Mouse (Mus musculus): ENCODE results near the gene Mcm5. TPM values are rescaled to one million over a fixed set of nuclear protein-coding genes. Genes with fewer than 3 reads are reported as not detected.

Mcm5 gene
- polyA plus RNA-seq, 1 experiment from 2014 or later, result 103 TPM

- Histone ChIP-seq H3K9me3 (replicated peaks) (no peaks in the 10 kb centered on the region), H3K27ac (ENCODE audit: poor library complexity, severe bottlenecking) (no peak overlapping the region), H3K4me2 (no peak overlapping the region), H3K36me3 (no peaks in the 10 kb centered on the region), H3K4me3 (no peak overlapping the region), H3K9ac (no peak overlapping the region), H3K4me1 (replicated peaks) (peaks cover 12% of the 10 kb centered on the region; the same call in 1 of the 2 replicates), H3K27me3 (replicated peaks) (no peaks in the 10 kb centered on the region; the same call in 1 of the 2 replicates)
- WGBS, result 80% methylated on average over 9 of the region's 9 CpGs
- no peak for ATAC-seq (ENCODE audit: insufficient number of reproducible peaks, low FRiP score)
Observed at GRCm38 (mm10) chr8:75081364-75082040, 27.9 kb upstream of the Mcm5 start.

DNA sequence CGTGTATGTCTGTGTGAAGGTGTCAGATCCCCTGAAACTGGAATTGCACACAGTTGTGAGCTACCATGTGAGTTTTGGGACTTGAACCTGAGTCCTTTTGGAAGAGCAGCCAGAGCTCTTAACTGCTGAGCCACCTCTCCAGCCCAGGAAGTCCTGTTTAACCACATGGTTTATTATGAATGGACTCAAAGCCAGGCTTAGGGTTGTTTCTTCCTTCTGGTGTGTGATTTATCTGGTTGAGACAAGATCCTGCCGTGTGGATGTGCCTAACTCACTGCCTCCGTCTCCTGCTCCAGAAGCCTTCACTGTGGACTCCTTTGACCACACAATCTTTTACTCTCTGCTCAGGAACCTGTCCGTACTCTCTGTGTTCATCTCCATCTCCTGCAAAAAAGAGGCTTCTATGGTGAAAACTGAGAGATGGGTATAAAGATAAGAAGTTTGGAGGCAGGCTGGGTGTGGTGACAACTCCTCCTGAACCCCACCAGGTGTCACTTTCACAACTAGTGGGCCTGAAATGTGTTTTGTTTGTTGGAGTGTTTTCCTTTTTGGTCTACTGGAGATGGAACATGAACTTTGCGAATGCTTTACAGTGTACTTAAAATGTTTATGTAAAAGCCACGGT is 27.1 kb upstream of the Mcm5 start:
- H3K4me1 ChIP-seq (replicated peaks), result peaks cover 12% of the 10 kb centered on the region; the same call in 1 of the 2 replicates
- no peaks in the 10 kb centered on the region; the same call in 1 of the 2 replicates for H3K27me3 ChIP-seq (replicated peaks)
- H3K36me3 ChIP-seq, result no peaks in the 10 kb centered on the region
- no peak overlapping the region for H3K4me2 ChIP-seq
- WGBS, result 68% methylated on average over 6 of the region's 6 CpGs
- H3K9ac ChIP-seq, result no peak overlapping the region
- no peak overlapping the region for H3K27ac ChIP-seq (ENCODE audit: poor library complexity, severe bottlenecking)
- H3K4me3 ChIP-seq, result no peak overlapping the region
- ATAC-seq (ENCODE audit: insufficient number of reproducible peaks, low FRiP score), result no peak
- H3K9me3 ChIP-seq (replicated peaks), result no peaks in the 10 kb centered on the region

- 0 out of 2 replicates have a peak overlapping the region, but pooled peaks have one; percentile 37 for H3K9ac ChIP-seq
- H3K4me2 ChIP-seq, result peak overlapping the region; percentile 69
- no peaks in the 10 kb centered on the region for H3K9me3 ChIP-seq (replicated peaks)
- WGBS, result 3% methylated on average over 17 of the region's 17 CpGs
- peak overlapping the region; percentile 45 for H3K4me3 ChIP-seq
- no peaks in the 10 kb centered on the region; the same call in 1 of the 2 replicates for H3K27me3 ChIP-seq (replicated peaks)
- H3K27ac ChIP-seq (ENCODE audit: poor library complexity, severe bottlenecking), result peak overlapping the region; percentile 28; the same call in 1 of the 2 replicates
- ATAC-seq (ENCODE audit: insufficient number of reproducible peaks, low FRiP score), result peak; percentile 96
- no peaks in the 10 kb centered on the region for H3K36me3 ChIP-seq
- peaks cover 14% of the 10 kb centered on the region for H3K4me1 ChIP-seq (replicated peaks)
Observed at GRCm38 (mm10) chr8:75083846-75084245, 25.5 kb upstream of the Mcm5 start.

- no peaks in the 10 kb centered on the region for H3K9me3 ChIP-seq (replicated peaks)
- no peaks in the 10 kb centered on the region for H3K36me3 ChIP-seq
- WGBS, result 52% methylated on average over 3 of the region's 3 CpGs
- no peak overlapping the region for H3K9ac ChIP-seq
- H3K27me3 ChIP-seq (replicated peaks), result no peaks in the 10 kb centered on the region; the same call in 1 of the 2 replicates
- H3K4me3 ChIP-seq, result no peak overlapping the region
- peaks cover 21% of the 10 kb centered on the region for H3K4me1 ChIP-seq (replicated peaks)
- ATAC-seq (ENCODE audit: insufficient number of reproducible peaks, low FRiP score), result no peak
- peak overlapping the region; percentile 36; the same call in 1 of the 2 replicates for H3K27ac ChIP-seq (ENCODE audit: poor library complexity, severe bottlenecking)
- peak overlapping the region; percentile 69; the same call in 1 of the 2 replicates for H3K4me2 ChIP-seq
Observed at GRCm38 (mm10) chr8:75084382-75085064, 24.8 kb upstream of the Mcm5 start.

DNA sequence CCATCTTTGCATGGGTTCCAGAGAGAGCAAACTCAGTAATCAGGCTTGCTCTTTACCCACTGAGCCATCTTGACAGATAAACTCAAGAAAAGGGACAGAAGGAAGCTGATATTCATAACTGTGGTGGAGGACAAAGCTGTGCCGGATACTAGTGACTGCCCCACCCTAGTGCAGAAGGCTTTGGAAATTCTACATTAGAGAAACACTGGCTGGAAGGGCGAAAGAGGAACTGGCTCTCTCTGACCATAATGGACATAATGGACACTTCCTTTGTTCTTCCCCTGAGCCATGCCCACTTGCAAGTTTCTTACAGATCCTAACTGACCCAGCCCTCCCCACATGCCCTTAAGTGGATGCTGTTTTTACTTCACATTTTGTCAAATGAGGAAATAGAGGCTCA is 23.4 kb upstream of the Mcm5 start:
- Histone ChIP-seq H3K9me3 (replicated peaks) (no peaks in the 10 kb centered on the region), H3K36me3 (no peaks in the 10 kb centered on the region), H3K27me3 (replicated peaks) (no peaks in the 10 kb centered on the region; the same call in 1 of the 2 replicates), H3K4me3 (no peak overlapping the region), H3K4me2 (no peak overlapping the region), H3K27ac (ENCODE audit: poor library complexity, severe bottlenecking) (no peak overlapping the region), H3K4me1 (replicated peaks) (peaks cover 28% of the 10 kb centered on the region), H3K9ac (no peak overlapping the region)
- 75% methylated on average over 2 of the region's 2 CpGs for WGBS
- no peak for ATAC-seq (ENCODE audit: insufficient number of reproducible peaks, low FRiP score)

DNA sequence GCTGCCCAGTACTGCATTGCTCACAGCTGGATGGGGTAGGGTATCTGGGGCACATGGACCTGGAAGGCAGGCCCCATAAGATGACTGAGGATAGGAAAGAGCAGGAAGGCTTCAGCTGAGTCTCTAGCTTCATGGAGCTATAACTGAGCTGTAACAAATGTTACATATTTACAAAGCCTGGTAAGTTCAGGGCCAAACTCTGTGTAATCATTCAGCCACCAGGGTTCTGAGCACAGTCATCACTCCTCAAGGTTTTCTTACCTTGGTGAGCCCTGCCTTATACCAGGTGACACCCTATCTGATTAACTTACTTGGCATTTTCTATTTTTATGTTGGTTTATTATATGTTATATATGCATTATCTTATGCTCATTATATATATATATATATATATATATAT is 22.2 kb upstream of the Mcm5 start:
- Histone ChIP-seq H3K4me3 (no peak overlapping the region), H3K27me3 (replicated peaks) (no peaks in the 10 kb centered on the region; the same call in 1 of the 2 replicates), H3K4me1 (replicated peaks) (peaks cover 28% of the 10 kb centered on the region), H3K36me3 (no peaks in the 10 kb centered on the region), H3K9me3 (replicated peaks) (no peaks in the 10 kb centered on the region), H3K4me2 (no peak overlapping the region), H3K27ac (ENCODE audit: poor library complexity, severe bottlenecking) (no peak overlapping the region), H3K9ac (no peak overlapping the region)
- no peak for ATAC-seq (ENCODE audit: insufficient number of reproducible peaks, low FRiP score)

- 11% methylated on average over 6 of the region's 6 CpGs for WGBS
- Histone ChIP-seq H3K27ac (ENCODE audit: poor library complexity, severe bottlenecking) (peak overlapping the region; percentile 63), H3K4me3 (peak overlapping the region; percentile 10; the same call in 1 of the 2 replicates), H3K36me3 (no peaks in the 10 kb centered on the region), H3K27me3 (replicated peaks) (no peaks in the 10 kb centered on the region), H3K4me2 (peak overlapping the region; percentile 52), H3K4me1 (replicated peaks) (peaks cover 28% of the 10 kb centered on the region), H3K9me3 (replicated peaks) (no peaks in the 10 kb centered on the region), H3K9ac (peak overlapping the region; percentile 5)
- ATAC-seq (ENCODE audit: insufficient number of reproducible peaks, low FRiP score), result peak; percentile 75
Observed at GRCm38 (mm10) chr8:75088989-75089881, 20.1 kb upstream of the Mcm5 start.

DNA sequence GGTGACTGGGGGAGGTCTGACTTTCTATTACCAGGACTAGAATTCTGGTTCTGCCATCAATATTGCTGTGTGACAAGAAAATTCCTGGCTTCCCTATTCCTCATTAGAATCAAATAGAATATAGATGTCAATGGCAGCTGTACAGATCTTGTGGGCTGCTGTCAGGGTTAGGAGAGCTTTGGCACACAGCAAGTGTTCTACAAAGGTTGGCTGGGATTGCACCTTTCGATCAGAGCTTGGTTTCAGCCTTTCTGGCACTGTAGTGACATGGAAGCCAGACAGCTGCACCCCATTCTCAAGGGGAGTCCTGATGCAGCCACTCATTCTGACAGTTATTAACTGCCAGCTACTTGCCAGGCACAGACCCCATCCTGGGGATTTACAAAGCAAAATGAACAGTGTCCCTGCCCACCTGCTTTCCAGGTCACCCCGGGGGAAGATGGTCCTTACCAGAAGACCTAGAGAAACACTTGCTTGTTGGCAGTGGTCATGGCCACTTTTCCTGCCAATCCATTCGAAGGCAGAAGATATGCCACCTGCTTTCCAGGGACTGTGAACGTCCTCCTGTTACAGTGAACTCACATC is 18.5 kb upstream of the Mcm5 start:
- Histone ChIP-seq H3K4me2 (no peak overlapping the region), H3K4me3 (no peak overlapping the region), H3K27ac (ENCODE audit: poor library complexity, severe bottlenecking) (no peak overlapping the region), H3K4me1 (replicated peaks) (peaks cover 21% of the 10 kb centered on the region), H3K36me3 (no peaks in the 10 kb centered on the region), H3K9me3 (replicated peaks) (no peaks in the 10 kb centered on the region), H3K27me3 (replicated peaks) (no peaks in the 10 kb centered on the region), H3K9ac (no peak overlapping the region)
- 72% methylated on average over 4 of the region's 4 CpGs for WGBS
- no peak for ATAC-seq (ENCODE audit: insufficient number of reproducible peaks, low FRiP score)

DNA sequence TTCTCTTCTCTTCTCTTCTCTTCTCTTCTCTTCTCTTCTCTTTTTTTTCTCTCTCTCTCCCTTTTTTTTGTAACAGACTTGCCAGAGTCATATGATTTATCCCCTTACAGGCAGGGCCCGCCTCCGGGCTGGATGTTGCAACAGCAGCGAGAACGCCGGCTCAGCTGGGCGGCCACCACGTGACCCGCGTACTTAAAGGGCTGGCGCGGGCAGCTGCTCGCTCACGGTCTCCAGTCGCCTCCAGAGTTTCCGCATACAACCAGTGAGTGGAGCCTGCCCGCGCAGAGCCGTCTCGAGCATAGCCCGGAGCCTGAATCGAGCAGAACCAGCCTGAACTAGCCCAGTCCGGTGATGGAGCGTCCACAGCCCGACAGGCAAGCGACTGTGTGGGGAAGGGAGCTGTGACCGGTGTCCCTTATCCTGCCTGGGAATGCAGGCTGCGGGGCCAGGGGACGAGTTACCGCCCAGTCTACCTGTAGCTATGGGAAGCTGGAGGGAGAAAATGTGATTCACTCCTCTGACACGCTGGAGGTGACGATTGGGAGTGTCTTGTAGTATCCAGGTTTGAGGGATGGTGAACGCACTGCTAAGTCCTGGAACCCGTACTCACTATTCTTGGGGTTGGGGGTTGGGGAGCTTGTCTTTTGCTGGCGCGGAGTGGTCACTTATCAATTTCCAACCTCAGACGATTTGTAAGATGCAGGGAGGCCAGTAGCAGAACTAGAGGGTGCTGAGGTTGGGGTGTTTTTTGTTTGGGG is 15.8 kb upstream of the Mcm5 start, which contains the start of gene Hmox1:
Gene Hmox1 (plus strand): TSS at position 223 of the 758 bp plus-strand sequence.
- peak within 1 kb of the TSS; percentile 81 for H3K4me3 ChIP-seq
- H3K27ac ChIP-seq (ENCODE audit: poor library complexity, severe bottlenecking), result 0 out of 2 replicates have a peak within 1 kb of the TSS, but pooled peaks have one; percentile 6
- under 1% methylated on average over 36 of the region's 36 CpGs for WGBS
- ATAC-seq (ENCODE audit: insufficient number of reproducible peaks, low FRiP score), result peak; percentile 89
- peaks cover 25% of the 10 kb centered on the region for H3K36me3 ChIP-seq
- no peaks in the 10 kb centered on the region for H3K9me3 ChIP-seq (replicated peaks)
- peak within 1 kb of the TSS; percentile 84 for H3K9ac ChIP-seq
- no peaks in the 10 kb centered on the region for H3K27me3 ChIP-seq (replicated peaks)
- H3K4me2 ChIP-seq, result peak within 1 kb of the TSS; percentile 85
- peaks cover 21% of the 10 kb centered on the region for H3K4me1 ChIP-seq (replicated peaks)

- WGBS, result 72% methylated on average over 4 of the region's 4 CpGs
- no peak overlapping the region for H3K27ac ChIP-seq (ENCODE audit: poor library complexity, severe bottlenecking)
Observed at GRCm38 (mm10) chr8:75102956-75103355, 6.4 kb upstream of the Mcm5 start.

More at GRCm38 (mm10) chr8:75102956-75103355, 6.4 kb upstream of the Mcm5 start:
- ATAC-seq (ENCODE audit: insufficient number of reproducible peaks, low FRiP score), result no peak
- Histone ChIP-seq H3K4me1 (replicated peaks) (peaks cover 11% of the 10 kb centered on the region), H3K4me3 (no peak overlapping the region), H3K9me3 (replicated peaks) (no peaks in the 10 kb centered on the region), H3K36me3 (peaks cover 21% of the 10 kb centered on the region), H3K9ac (no peak overlapping the region), H3K4me2 (no peak overlapping the region), H3K27me3 (replicated peaks) (no peaks in the 10 kb centered on the region)

Measured in heart, embryonic 12.5 days (tissue).